Mouse (Mus musculus) limb, embryonic 11.5 days (tissue): ENCODE results near the gene Dmc1. TPM values are rescaled to one million over a fixed set of nuclear protein-coding genes. Genes with fewer than 3 reads are reported as not detected.

Experiments
- ATAC-seq: fragments of 200-750 bp; cut with Nextera tagmentation; 2 replicates; pipeline ENCODE4 v1.8.0; 2017; ENCODE audit warnings: low read depth; ENCODE audit not compliant: insufficient number of reproducible peaks, low FRiP score, low TSS enrichment
- DNase-seq: peaks from one replicate; pipeline ENCODE4 v3.0.0-alpha.2; 2015; ENCODE audit warnings: low spot score
- H3K27ac ChIP-seq: fragments of 300-500 bp; sonication (generic); replicated peaks from 2 replicates; pipeline ENCODE4 v1.5.1; 2014; ENCODE audit warnings: low read depth, mild to moderate bottlenecking, low read length
- H3K27me3 ChIP-seq: fragments of 300-500 bp; sonication (generic); 2 replicates; pipeline ENCODE4 v1.6.1; 2014; ENCODE audit warnings: mild to moderate bottlenecking, low read length, mixed read lengths; ENCODE audit not compliant: control insufficient read depth, insufficient read depth
- H3K36me3 ChIP-seq: fragments of 300-500 bp; sonication (generic); 2 replicates; pipeline ENCODE4 v1.6.1; 2014; ENCODE audit warnings: mild to moderate bottlenecking, low read length, moderate library complexity, mixed read lengths; ENCODE audit not compliant: control insufficient read depth, insufficient read depth
- H3K4me1 ChIP-seq: fragments of 300-500 bp; sonication (generic); 2 replicates; pipeline ENCODE4 v1.6.1; 2014; ENCODE audit warnings: low read length, mixed read lengths; ENCODE audit not compliant: control insufficient read depth, insufficient read depth
- H3K4me2 ChIP-seq: fragments of 300-500 bp; sonication (generic); 2 replicates; pipeline ENCODE4 v1.6.1; 2014; ENCODE audit warnings: low read depth, mild to moderate bottlenecking, moderate library complexity; ENCODE audit not compliant: severe bottlenecking
- H3K4me3 ChIP-seq: fragments of 300-500 bp; sonication (generic); 2 replicates; pipeline ENCODE4 v1.5.1; 2014; ENCODE audit warnings: low read depth, low read length
- H3K9ac ChIP-seq: fragments of 300-500 bp; sonication (generic); 2 replicates; pipeline ENCODE4 v1.6.1; 2014; ENCODE audit warnings: mild to moderate bottlenecking, low read length
- H3K9me3 ChIP-seq: fragments of 300-500 bp; sonication (generic); 2 replicates; pipeline ENCODE4 v1.6.1; 2016; ENCODE audit warnings: low read length; ENCODE audit not compliant: control insufficient read depth
- WGBS: fragments of 180-500 bp; shearing (Covaris S2); extraction: QIAGEN DNeasy Blood & Tissue Kit; methylation state at CpG from one replicate; pipeline ENCODE4 v1.1.7; 2014; 5-methylcytosine and 5-hydroxymethylcytosine counted together
- microRNA-seq: library from miRNA; unstranded; fragments of <30 nt; microRNA quantifications from one replicate; pipeline ENCODE4, GENCODE M21; 2016
- polyA plus RNA-seq: library from polyadenylated mRNA; unstranded; fragments of >200 nt; fragmentation: Nextera tagmentation; extraction: Ambion mirVana; gene quantifications from 2 replicates; pipeline ENCODE4 v1.2.1, GENCODE M21; 2014

Dmc1 gene
- polyA plus RNA-seq, 1 experiment from 2014 or later: 1.2 TPM

- ATAC-seq (peak; percentile 23; the same call in 1 of the 2 replicates), DNase-seq (peak; percentile 66)
- H3K9ac ChIP-seq: peak within 1 kb of the TSS; percentile 63
- peak within 1 kb of the TSS; percentile 93 for H3K4me2 ChIP-seq
- H3K27ac ChIP-seq: no peak within 1 kb of the TSS
- peaks cover 10% of the 10 kb centered on the region for H3K4me1 ChIP-seq
- peak within 1 kb of the TSS; percentile 50 for H3K4me3 ChIP-seq
- H3K36me3 ChIP-seq: no peaks in the 10 kb centered on the region
- H3K9me3 ChIP-seq: no peaks in the 10 kb centered on the region
- H3K27me3 ChIP-seq: peaks cover 45% of the 10 kb centered on the region
- 1% methylated on average over 59 of the region's 71 CpGs for WGBS
Observed at GRCm38 (mm10) chr15:79516171-79517096, 88.5 kb downstream of the Dmc1 start, which contains the start of gene Kdelr3. Gene Kdelr3, plus strand, starts transcription at chr15:79516411.

- peak; percentile 58 for DNase-seq
- no peak overlapping the region for H3K9ac ChIP-seq
- peaks cover 12% of the 10 kb centered on the region for H3K4me1 ChIP-seq
Observed at GRCm38 (mm10) chr15:79513940-79514339, 91.0 kb downstream of the Dmc1 start.

GRCm38 (mm10) chr15:79511553-79512320 is 93.2 kb downstream of the Dmc1 start:
- WGBS: 1% methylated on average over 61 of the region's 61 CpGs
- peaks cover 66% of the 10 kb centered on the region for H3K27me3 ChIP-seq
- ATAC-seq (peak; percentile 55), DNase-seq (peak; percentile 87)
- peak overlapping the region; percentile 49 for H3K4me2 ChIP-seq
- no peak overlapping the region for H3K27ac ChIP-seq
- no peaks in the 10 kb centered on the region for H3K36me3 ChIP-seq
- peaks cover 12% of the 10 kb centered on the region for H3K4me1 ChIP-seq
- H3K9ac ChIP-seq: no peak overlapping the region
- peak overlapping the region; percentile 25 for H3K4me3 ChIP-seq
- no peaks in the 10 kb centered on the region for H3K9me3 ChIP-seq

More at GRCm38 (mm10) chr15:79513940-79514339, 91.0 kb downstream of the Dmc1 start:
- Histone ChIP-seq H3K4me2 (0 out of 2 replicates have a peak overlapping the region, but pooled peaks have one; percentile 7), H3K36me3 (no peaks in the 10 kb centered on the region), H3K9me3 (no peaks in the 10 kb centered on the region), H3K4me3 (no peak overlapping the region), H3K27me3 (peaks cover 62% of the 10 kb centered on the region), H3K27ac (no peak overlapping the region)
- 7% methylated on average over 9 of the region's 9 CpGs for WGBS
- ATAC-seq: no peak

Small RNAs within 50 kb of the gene (microRNA-seq; reads per million reads assigned to microRNA genes)
- gene Gm27903: not detected

Other genes with a start within 250 kb of the Dmc1 start
- 50.4 and 59.7 TPM in 2 replicates for gene Tmem184b, start 201.5 kb downstream of the Dmc1 start, polyA plus RNA-seq
- gene Csnk1e, start 149.5 kb downstream of the Dmc1 start, polyA plus RNA-seq: 149 and 156 TPM in 2 replicates
- gene Kcnj4, start 99.9 kb downstream of the Dmc1 start, polyA plus RNA-seq: not detected in 2 replicates
- gene Kdelr3, start 88.7 kb downstream of the Dmc1 start, polyA plus RNA-seq: 11.4 and 12.8 TPM in 2 replicates
- gene Ddx17, start 58.4 kb downstream of the Dmc1 start, polyA plus RNA-seq: 89.7 and 96.5 TPM in 2 replicates
- gene Fam227a, start 53.8 kb upstream of the Dmc1 start, polyA plus RNA-seq: 2.0 and 3.1 TPM in 2 replicates
- gene Cby1, start 54.1 kb upstream of the Dmc1 start, polyA plus RNA-seq: 60.2 and 64.1 TPM in 2 replicates
- gene Tomm22, start 65.8 kb upstream of the Dmc1 start, polyA plus RNA-seq: 271 and 277 TPM in 2 replicates
- 17.3 and 19.5 TPM in 2 replicates for gene Josd1, start 82.8 kb upstream of the Dmc1 start, polyA plus RNA-seq
- 38.7 and 39.1 TPM in 2 replicates for gene Gtpbp1, start 85.7 kb upstream of the Dmc1 start, polyA plus RNA-seq
- gene Sun2, start 137.4 kb upstream of the Dmc1 start, polyA plus RNA-seq: 5.3 and 5.4 TPM in 2 replicates
- gene Dnal4, start 172.7 kb upstream of the Dmc1 start, polyA plus RNA-seq: 62.1 and 62.5 TPM in 2 replicates
- 0.37 and 0.48 TPM in 2 replicates for gene Nptxr, start 199.7 kb upstream of the Dmc1 start, polyA plus RNA-seq
- 0.50 TPM in 1 of 2 replicates, not detected in the other for gene Npcd, start 229.1 kb upstream of the Dmc1 start, polyA plus RNA-seq
- gene Cbx6, start 229.6 kb upstream of the Dmc1 start, polyA plus RNA-seq: 11.1 and 12.5 TPM in 2 replicates